Mouse (Mus musculus): ENCODE measurements around the gene Myo1h. TPM values are rescaled to one million over a fixed set of nuclear protein-coding genes. Genes with fewer than 3 reads are reported as not detected.

Myo1h gene
- polyA plus RNA-seq, 1 experiment from 2014 or later = 0.64 TPM

- Histone ChIP-seq H3K4me1 (replicated peaks) (peaks cover 99% of the 10 kb centered on the region), H3K27ac (ENCODE audit: poor library complexity, severe bottlenecking) (peak overlapping the region; percentile 41), H3K4me3 (no peak overlapping the region), H3K36me3 (peaks cover 62% of the 10 kb centered on the region), H3K9me3 (replicated peaks) (no peaks in the 10 kb centered on the region), H3K27me3 (replicated peaks) (no peaks in the 10 kb centered on the region), H3K4me2 (peak overlapping the region; percentile 28), H3K9ac (no peak overlapping the region)
- WGBS = 71% methylated on average over 23 of the region's 23 CpGs
- ATAC-seq (ENCODE audit: insufficient number of reproducible peaks, low FRiP score) = no peak
These were observed 85.6 kb downstream of the Myo1h start for GRCm38 (mm10) chr5:114374409-114375213.

- Histone ChIP-seq H3K27ac (ENCODE audit: poor library complexity, severe bottlenecking) (peak overlapping the region; percentile 88), H3K27me3 (replicated peaks) (no peaks in the 10 kb centered on the region), H3K4me3 (peak overlapping the region; percentile 94), H3K9me3 (replicated peaks) (no peaks in the 10 kb centered on the region), H3K4me2 (peak overlapping the region; percentile 87), H3K9ac (peak overlapping the region; percentile 91), H3K36me3 (peaks cover 28% of the 10 kb centered on the region), H3K4me1 (replicated peaks) (peaks cover 77% of the 10 kb centered on the region)
- no peak for ATAC-seq (ENCODE audit: insufficient number of reproducible peaks, low FRiP score)
- WGBS = 32% methylated on average over 10 of the region's 10 CpGs
These were observed 89.4 kb downstream of the Myo1h start for GRCm38 (mm10) chr5:114378177-114378920.

- H3K36me3 ChIP-seq = peaks cover 22% of the 10 kb centered on the region
- no peaks in the 10 kb centered on the region for H3K9me3 ChIP-seq (replicated peaks)
- H3K27me3 ChIP-seq (replicated peaks) = no peaks in the 10 kb centered on the region
- no peak for ATAC-seq (ENCODE audit: insufficient number of reproducible peaks, low FRiP score)
- H3K4me2 ChIP-seq = peak overlapping the region; percentile 87
- peak overlapping the region; percentile 94 for H3K4me3 ChIP-seq
- peak overlapping the region; percentile 91 for H3K9ac ChIP-seq
- H3K27ac ChIP-seq (ENCODE audit: poor library complexity, severe bottlenecking) = peak overlapping the region; percentile 88
- WGBS = 47% methylated on average over 6 of the region's 6 CpGs
- peaks cover 71% of the 10 kb centered on the region for H3K4me1 ChIP-seq (replicated peaks)
These were observed 90.0 kb downstream of the Myo1h start for GRCm38 (mm10) chr5:114378936-114379335.

GRCm38 (mm10) chr5:114379763-114380162 lies 90.8 kb downstream of the Myo1h start:
- ATAC-seq (ENCODE audit: insufficient number of reproducible peaks, low FRiP score) = peak; percentile 22; the same call in 1 of the 2 replicates
- Histone ChIP-seq H3K4me1 (replicated peaks) (peaks cover 63% of the 10 kb centered on the region), H3K9me3 (replicated peaks) (no peaks in the 10 kb centered on the region), H3K4me2 (peak overlapping the region; percentile 87), H3K9ac (peak overlapping the region; percentile 91), H3K27me3 (replicated peaks) (no peaks in the 10 kb centered on the region), H3K27ac (ENCODE audit: poor library complexity, severe bottlenecking) (peak overlapping the region; percentile 88), H3K36me3 (peaks cover 20% of the 10 kb centered on the region), H3K4me3 (peak overlapping the region; percentile 94)
- WGBS = 1% methylated on average over 20 of the region's 20 CpGs

GRCm38 (mm10) chr5:114380209-114381012 lies 91.4 kb downstream of the Myo1h start, which contains the start of the genes Kctd10 and Ube3b:
TSS of gene Kctd10 (minus strand) at chr5:114380508.
TSS of gene Ube3b (plus strand) at chr5:114380607.
- H3K4me1 ChIP-seq (replicated peaks) = peaks cover 56% of the 10 kb centered on the region
- WGBS = 1% methylated on average over 74 of the region's 74 CpGs
- peak; percentile 93 for ATAC-seq (ENCODE audit: insufficient number of reproducible peaks, low FRiP score)

GRCm38 (mm10) chr5:114381013-114381351 lies 92.0 kb downstream of the Myo1h start:
- peak; percentile 8; the same call in 1 of the 2 replicates for ATAC-seq (ENCODE audit: insufficient number of reproducible peaks, low FRiP score)
- H3K4me3 ChIP-seq = peak overlapping the region; percentile 94

More at GRCm38 (mm10) chr5:114380209-114381012, 91.4 kb downstream of the Myo1h start, which contains the start of the genes Kctd10 and Ube3b:
- no peaks in the 10 kb centered on the region for H3K9me3 ChIP-seq (replicated peaks)
- peak within 1 kb of the TSS; percentile 91 for H3K9ac ChIP-seq
- peak within 1 kb of the TSS; percentile 94 for H3K4me3 ChIP-seq
- H3K27ac ChIP-seq (ENCODE audit: poor library complexity, severe bottlenecking) = peak within 1 kb of the TSS; percentile 88
- H3K27me3 ChIP-seq (replicated peaks) = no peaks in the 10 kb centered on the region
- peaks cover 19% of the 10 kb centered on the region for H3K36me3 ChIP-seq
- peak within 1 kb of the TSS; percentile 87 for H3K4me2 ChIP-seq

GRCm38 (mm10) chr5:114383184-114383904 lies 94.4 kb downstream of the Myo1h start:
- peaks cover 41% of the 10 kb centered on the region for H3K36me3 ChIP-seq
- H3K4me2 ChIP-seq = no peak overlapping the region
- H3K4me3 ChIP-seq = no peak overlapping the region
- 78% methylated on average over 9 of the region's 9 CpGs for WGBS
- H3K9me3 ChIP-seq (replicated peaks) = no peaks in the 10 kb centered on the region
- H3K27me3 ChIP-seq (replicated peaks) = no peaks in the 10 kb centered on the region
- H3K4me1 ChIP-seq (replicated peaks) = peaks cover 28% of the 10 kb centered on the region
- H3K27ac ChIP-seq (ENCODE audit: poor library complexity, severe bottlenecking) = no peak overlapping the region
- H3K9ac ChIP-seq = no peak overlapping the region
- ATAC-seq (ENCODE audit: insufficient number of reproducible peaks, low FRiP score) = no peak

More at GRCm38 (mm10) chr5:114381013-114381351, 92.0 kb downstream of the Myo1h start:
- Histone ChIP-seq H3K27me3 (replicated peaks) (no peaks in the 10 kb centered on the region), H3K4me2 (peak overlapping the region; percentile 87), H3K36me3 (peaks cover 19% of the 10 kb centered on the region), H3K9me3 (replicated peaks) (no peaks in the 10 kb centered on the region), H3K4me1 (replicated peaks) (peaks cover 51% of the 10 kb centered on the region), H3K27ac (ENCODE audit: poor library complexity, severe bottlenecking) (peak overlapping the region; percentile 88), H3K9ac (peak overlapping the region; percentile 91)
- WGBS = under 1% methylated on average over 18 of the region's 18 CpGs

- Histone ChIP-seq H3K27ac (ENCODE audit: poor library complexity, severe bottlenecking) (no peak overlapping the region), H3K4me1 (replicated peaks) (peaks cover 17% of the 10 kb centered on the region), H3K27me3 (replicated peaks) (no peaks in the 10 kb centered on the region), H3K4me2 (no peak overlapping the region), H3K36me3 (peaks cover 52% of the 10 kb centered on the region), H3K9me3 (replicated peaks) (no peaks in the 10 kb centered on the region), H3K4me3 (no peak overlapping the region), H3K9ac (no peak overlapping the region)
- WGBS = 89% methylated on average over 8 of the region's 8 CpGs
- no peak for ATAC-seq (ENCODE audit: insufficient number of reproducible peaks, low FRiP score)
These were observed 95.5 kb downstream of the Myo1h start for GRCm38 (mm10) chr5:114384448-114384847.

GRCm38 (mm10) chr5:114393169-114393568 lies 104.2 kb downstream of the Myo1h start:
- H3K4me2 ChIP-seq = no peak overlapping the region
- no peak overlapping the region for H3K9ac ChIP-seq
- H3K36me3 ChIP-seq = peaks cover 97% of the 10 kb centered on the region
- 80% methylated on average over 9 of the region's 9 CpGs for WGBS
- no peaks in the 10 kb centered on the region for H3K27me3 ChIP-seq (replicated peaks)
- H3K4me1 ChIP-seq (replicated peaks) = no peaks in the 10 kb centered on the region
- H3K27ac ChIP-seq (ENCODE audit: poor library complexity, severe bottlenecking) = no peak overlapping the region
- ATAC-seq (ENCODE audit: insufficient number of reproducible peaks, low FRiP score) = no peak
- no peak overlapping the region for H3K4me3 ChIP-seq
- no peaks in the 10 kb centered on the region for H3K9me3 ChIP-seq (replicated peaks)

- peaks cover 100% of the 10 kb centered on the region for H3K36me3 ChIP-seq
- H3K4me3 ChIP-seq = no peak overlapping the region
- no peak overlapping the region for H3K4me2 ChIP-seq
- no peaks in the 10 kb centered on the region for H3K27me3 ChIP-seq (replicated peaks)
- no peak for ATAC-seq (ENCODE audit: insufficient number of reproducible peaks, low FRiP score)
- no peaks in the 10 kb centered on the region for H3K4me1 ChIP-seq (replicated peaks)
- 88% methylated on average over 14 of the region's 14 CpGs for WGBS
- H3K9ac ChIP-seq = no peak overlapping the region
- no peak overlapping the region for H3K27ac ChIP-seq (ENCODE audit: poor library complexity, severe bottlenecking)
- H3K9me3 ChIP-seq (replicated peaks) = no peaks in the 10 kb centered on the region
These were observed 117.6 kb downstream of the Myo1h start for GRCm38 (mm10) chr5:114406592-114406991.
